Mouse (Mus musculus) ES-Bruce4 (cell line): ENCODE measurements at regions not wholly inside any gene's neighbourhood (a gene's known extent, or its start where the extent isn't known, plus 50 kb on each side); places are given as distances from the start of the nearest gene placed in this dataset.

ENCODE experiments used
- CTCF ChIP-seq: IDR thresholded peaks from one replicate; pipeline ENCODE4 v1.8.1; 2011; ENCODE audit warnings: low read depth, low read length
- EP300 ChIP-seq: IDR thresholded peaks from 2 replicates; pipeline ENCODE4 v1.6.1; 2011; ENCODE audit warnings: low read depth, low read length; ENCODE audit not compliant: insufficient read depth
- POLR2A ChIP-seq: IDR thresholded peaks from one replicate; pipeline ENCODE4 v1.8.1; 2011; ENCODE audit warnings: low read length; ENCODE audit not compliant: insufficient read depth

DNA sequence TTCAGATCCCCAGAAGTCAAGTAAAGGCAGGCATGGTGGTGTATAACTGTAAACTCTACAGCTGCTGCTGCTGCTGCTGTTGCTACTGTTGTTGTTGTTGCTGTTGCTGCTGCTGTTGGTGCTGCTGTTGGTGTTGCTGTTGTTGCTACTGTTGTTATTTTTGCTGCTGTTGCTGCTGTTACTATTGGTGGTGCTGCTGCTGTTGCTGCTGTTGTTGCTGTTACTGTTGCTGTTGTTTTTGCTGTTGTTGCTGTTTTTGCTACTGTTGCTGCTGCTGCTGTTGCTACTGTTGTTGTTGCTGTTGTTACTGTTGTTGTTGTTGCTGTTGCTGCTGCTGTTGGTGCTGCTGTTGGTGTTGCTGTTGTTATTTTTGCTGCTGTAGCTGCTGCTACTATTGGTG lies 104.4 kb downstream of the Nkx6-1 start:
- no peak for TF ChIP-seq CTCF
- no peak for TF ChIP-seq EP300
- no peak for TF ChIP-seq POLR2A
